Mouse (Mus musculus) midbrain, embryonic 15.5 days (tissue): ENCODE results near the gene Add3. TPM values are rescaled to one million over a fixed set of nuclear protein-coding genes. Genes with fewer than 3 reads are reported as not detected.

Source experiments
- ATAC-seq: fragments of 200-750 bp; cut with Nextera tagmentation; replicated peaks from 2 replicates; pipeline ENCODE4 v1.8.0; 2017; ENCODE audit warnings: moderate TSS enrichment
- H3K27ac ChIP-seq: fragments of 300-500 bp; sonication (generic); 2 replicates; pipeline ENCODE4 v1.5.1; 2015; ENCODE audit warnings: mild to moderate bottlenecking, inconsistent platforms
- H3K27me3 ChIP-seq: fragments of 300-500 bp; sonication (generic); replicated peaks from 2 replicates; pipeline ENCODE4 v1.6.1; 2015; ENCODE audit warnings: inconsistent platforms
- H3K36me3 ChIP-seq: fragments of 300-500 bp; sonication (generic); replicated peaks from 2 replicates; pipeline ENCODE4 v1.6.1; 2015; ENCODE audit warnings: inconsistent platforms
- H3K4me1 ChIP-seq: fragments of 300-500 bp; sonication (generic); 2 replicates; pipeline ENCODE4 v1.6.1; 2015; ENCODE audit warnings: inconsistent platforms
- H3K4me2 ChIP-seq: fragments of 300-500 bp; sonication (generic); 2 replicates; pipeline ENCODE4 v1.6.1; 2015; ENCODE audit warnings: inconsistent platforms, mild to moderate bottlenecking, moderate library complexity
- H3K4me3 ChIP-seq: fragments of 300-500 bp; sonication (generic); 2 replicates; pipeline ENCODE4 v1.5.1; 2015; ENCODE audit warnings: mild to moderate bottlenecking, inconsistent platforms
- H3K9ac ChIP-seq: fragments of 300-500 bp; sonication (generic); 2 replicates; pipeline ENCODE4 v1.6.1; 2015; ENCODE audit warnings: mild to moderate bottlenecking, inconsistent platforms
- H3K9me3 ChIP-seq: fragments of 300-500 bp; sonication (generic); 2 replicates; pipeline ENCODE4 v1.6.1; 2016; ENCODE audit warnings: inconsistent platforms
- WGBS: fragments of 180-500 bp; shearing (Covaris S2); methylation state at CpG from one replicate; pipeline ENCODE4 v1.1.7; 2015; ENCODE audit warnings: mixed read lengths; 5-methylcytosine and 5-hydroxymethylcytosine counted together
- polyA plus RNA-seq: library from polyadenylated mRNA; unstranded; fragments of >200 nt; fragmentation: Nextera tagmentation; extraction: Ambion mirVana; gene quantifications from 2 replicates; pipeline ENCODE4 v1.2.1, GENCODE M21; 2015

The Add3 gene
- polyA plus RNA-seq, 1 experiment from 2014 or later = 30.2 TPM

DNA sequence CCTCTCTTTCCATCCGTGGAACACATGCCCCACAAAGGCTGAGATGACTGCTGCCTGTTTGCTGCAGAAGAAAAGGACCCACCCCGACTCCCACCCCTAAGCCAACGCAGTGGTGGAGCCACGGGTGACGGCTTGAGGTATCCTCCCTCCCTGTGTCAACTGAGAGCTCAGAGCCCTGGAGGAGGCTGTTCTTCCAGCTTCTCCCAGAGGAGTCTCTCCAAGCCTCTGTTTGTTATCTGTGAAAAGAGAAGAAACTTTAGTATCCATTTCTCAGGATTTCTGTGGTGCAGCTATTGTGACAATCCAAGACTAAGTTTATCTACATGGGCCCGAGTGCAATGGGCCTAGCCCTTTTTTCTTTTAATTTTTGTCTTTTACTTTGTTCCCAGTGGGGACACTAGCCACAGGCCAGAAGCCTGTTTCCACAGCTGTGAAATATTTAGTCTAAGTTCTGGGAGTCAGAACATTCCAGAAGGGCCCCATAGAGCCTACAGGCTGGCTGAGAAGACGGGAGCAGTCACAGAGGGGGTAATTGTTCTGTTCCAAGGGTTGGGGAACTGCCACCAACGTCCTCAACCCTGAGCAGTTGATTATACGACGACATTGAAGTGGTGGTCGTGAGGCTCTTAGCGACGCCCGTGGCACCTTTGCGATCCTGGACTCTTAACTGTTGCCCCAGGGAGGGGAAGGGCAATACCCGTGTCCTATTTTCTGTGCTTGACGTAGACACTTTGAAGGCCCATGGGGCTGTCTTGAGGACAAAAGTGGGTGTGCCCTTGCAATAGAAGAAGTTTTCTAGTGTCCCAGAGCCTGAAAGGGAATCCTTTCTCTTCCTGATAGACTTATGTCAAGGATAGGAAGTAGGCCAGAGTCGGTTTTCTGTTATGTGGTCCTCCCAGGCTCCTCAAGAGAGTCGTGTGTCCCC, 138.5 kb downstream of the Add3 start:
- no peak overlapping the region for H3K9ac ChIP-seq
- no peak overlapping the region for H3K4me2 ChIP-seq
- H3K27ac ChIP-seq = no peak overlapping the region
- no peak overlapping the region for H3K4me3 ChIP-seq
- H3K27me3 ChIP-seq = no peaks in the 10 kb centered on the region
- peaks cover 6% of the 10 kb centered on the region; the same call in 1 of the 2 replicates for H3K4me1 ChIP-seq
- 76% methylated on average over 19 of the region's 19 CpGs for WGBS
- no peaks in the 10 kb centered on the region for H3K9me3 ChIP-seq
- no peak for ATAC-seq
- H3K36me3 ChIP-seq = no peaks in the 10 kb centered on the region

DNA sequence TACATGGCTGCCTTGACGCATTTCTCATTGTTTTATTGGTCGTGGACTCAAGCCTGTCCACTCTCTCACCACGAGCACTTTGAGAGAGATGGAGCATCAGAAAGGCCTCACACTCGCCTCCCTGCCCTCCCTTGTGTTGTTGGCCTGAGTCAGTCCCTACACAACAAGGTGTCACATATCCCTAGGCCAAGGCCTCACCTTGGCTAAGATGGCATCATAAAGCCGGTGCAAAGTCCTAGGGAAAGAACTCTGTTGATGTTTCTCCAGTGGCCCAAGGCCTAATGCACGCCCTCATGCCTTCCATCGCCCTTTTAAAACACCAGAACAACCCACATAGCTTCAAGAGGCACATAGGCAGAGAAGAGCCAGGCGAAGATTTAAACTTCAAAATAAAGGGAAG, 140.0 kb downstream of the Add3 start:
- WGBS = 86% methylated on average over 8 of the region's 8 CpGs
- ATAC-seq = no peak
- no peaks in the 10 kb centered on the region for H3K36me3 ChIP-seq
- no peaks in the 10 kb centered on the region for H3K9me3 ChIP-seq
- H3K4me3 ChIP-seq = no peak overlapping the region
- H3K4me1 ChIP-seq = peaks cover 17% of the 10 kb centered on the region
- no peak overlapping the region for H3K27ac ChIP-seq
- H3K4me2 ChIP-seq = no peak overlapping the region
- H3K9ac ChIP-seq = no peak overlapping the region
- no peaks in the 10 kb centered on the region for H3K27me3 ChIP-seq

DNA sequence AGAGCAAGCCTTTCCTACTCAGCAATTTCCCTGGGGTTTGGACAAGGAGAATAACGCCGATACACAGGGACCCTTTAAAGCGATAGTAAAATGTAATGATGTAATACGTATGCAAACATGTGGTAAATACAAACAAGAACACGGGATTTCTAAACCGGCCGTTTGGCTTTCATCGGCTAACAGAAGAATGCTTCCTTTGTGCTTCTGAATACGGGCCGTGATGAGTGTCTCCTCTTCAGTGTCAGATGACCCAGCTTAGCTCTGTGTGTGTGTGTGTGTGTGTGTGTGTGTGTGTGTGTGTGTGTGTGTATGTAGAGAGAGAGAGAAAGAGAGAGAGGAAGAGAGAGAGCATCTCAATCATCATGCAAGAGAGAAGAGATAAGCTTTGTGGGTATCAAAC, 142.3 kb downstream of the Add3 start:
- Histone ChIP-seq H3K4me2 (no peak overlapping the region), H3K9me3 (no peaks in the 10 kb centered on the region), H3K9ac (no peak overlapping the region), H3K27ac (no peak overlapping the region), H3K4me3 (no peak overlapping the region), H3K27me3 (no peaks in the 10 kb centered on the region), H3K4me1 (peaks cover 17% of the 10 kb centered on the region), H3K36me3 (no peaks in the 10 kb centered on the region)
- no peak for ATAC-seq
- WGBS = 46% methylated on average over 10 of the region's 10 CpGs

DNA sequence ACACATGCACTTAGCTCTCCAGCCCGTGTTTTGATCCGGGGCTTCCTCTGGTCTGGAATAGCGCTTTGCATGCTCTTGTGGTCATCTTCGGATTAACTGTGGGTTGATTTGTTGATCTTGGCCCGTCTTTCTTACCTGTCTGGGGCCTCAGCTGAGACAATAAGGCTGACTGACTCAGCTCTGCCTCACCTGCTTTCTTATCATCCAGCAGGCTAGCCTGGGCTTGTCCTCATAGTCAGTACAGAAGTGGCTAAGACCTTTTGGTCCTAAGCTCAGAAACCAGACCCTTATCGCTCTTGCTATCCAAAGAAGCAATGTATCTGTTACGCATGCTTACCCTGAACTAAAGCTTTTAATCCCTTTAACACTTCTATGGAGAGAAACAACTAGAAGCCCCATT, 143.5 kb downstream of the Add3 start:
- no peak overlapping the region for H3K4me3 ChIP-seq
- no peak overlapping the region for H3K9ac ChIP-seq
- WGBS = 74% methylated on average over 7 of the region's 7 CpGs
- H3K27ac ChIP-seq = no peak overlapping the region
- H3K4me1 ChIP-seq = peaks cover 17% of the 10 kb centered on the region
- H3K9me3 ChIP-seq = no peaks in the 10 kb centered on the region
- ATAC-seq = no peak
- H3K36me3 ChIP-seq = no peaks in the 10 kb centered on the region
- no peak overlapping the region for H3K4me2 ChIP-seq
- H3K27me3 ChIP-seq = no peaks in the 10 kb centered on the region

DNA sequence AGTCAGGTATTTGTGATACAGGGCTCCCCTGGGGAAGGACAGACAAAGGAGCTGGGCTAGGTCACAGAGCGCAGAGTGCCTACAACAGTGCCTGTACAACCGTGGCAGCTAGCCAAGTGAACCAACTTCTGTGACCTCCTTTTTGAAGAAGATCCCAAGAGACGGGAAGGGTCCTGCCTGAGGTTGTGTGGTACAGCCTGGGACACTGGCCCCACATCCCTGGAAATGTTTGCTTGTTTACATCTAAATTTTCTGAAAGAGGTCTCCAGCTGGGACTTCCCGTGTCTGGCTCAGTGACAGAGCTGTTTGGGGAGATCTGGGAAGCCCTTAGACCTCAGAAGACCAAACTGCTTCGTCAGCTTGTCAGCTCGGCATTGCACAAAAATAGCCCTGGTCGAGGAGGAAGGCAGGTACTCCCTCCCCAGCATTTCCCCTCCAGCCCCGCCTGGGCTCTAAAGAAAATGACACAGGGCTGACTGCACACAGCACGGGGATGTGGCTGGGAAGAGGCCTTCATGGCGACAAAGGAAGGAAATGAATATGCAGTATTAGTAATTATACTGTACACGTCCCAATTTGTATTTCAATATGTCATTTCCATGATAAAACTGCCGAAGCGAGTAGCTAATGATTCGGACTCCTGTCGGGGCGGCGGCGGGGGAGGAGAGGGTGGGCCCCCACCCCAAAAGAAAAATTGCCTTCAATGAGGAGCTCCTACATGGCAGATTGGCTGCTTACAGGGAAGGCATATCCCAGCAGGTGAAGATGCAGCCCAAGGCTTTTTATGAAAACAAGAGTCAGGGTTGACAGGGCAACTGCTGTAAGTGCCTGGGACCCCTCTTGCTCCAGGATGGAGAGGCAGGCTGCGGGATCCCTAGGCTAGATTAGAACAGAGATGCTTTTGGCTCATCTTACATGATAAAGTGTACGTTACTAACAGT, 144.3 kb downstream of the Add3 start:
- no peak overlapping the region for H3K4me3 ChIP-seq
- ATAC-seq = 0 out of 2 replicates have a peak, but pooled peaks have one; percentile 62
- H3K9ac ChIP-seq = no peak overlapping the region
- no peaks in the 10 kb centered on the region for H3K27me3 ChIP-seq
- peaks cover 17% of the 10 kb centered on the region for H3K4me1 ChIP-seq
- H3K9me3 ChIP-seq = no peaks in the 10 kb centered on the region
- peak overlapping the region; percentile 10; the same call in 1 of the 2 replicates for H3K4me2 ChIP-seq
- 24% methylated on average over 20 of the region's 20 CpGs for WGBS
- H3K36me3 ChIP-seq = no peaks in the 10 kb centered on the region
- H3K27ac ChIP-seq = peak overlapping the region; percentile 34

DNA sequence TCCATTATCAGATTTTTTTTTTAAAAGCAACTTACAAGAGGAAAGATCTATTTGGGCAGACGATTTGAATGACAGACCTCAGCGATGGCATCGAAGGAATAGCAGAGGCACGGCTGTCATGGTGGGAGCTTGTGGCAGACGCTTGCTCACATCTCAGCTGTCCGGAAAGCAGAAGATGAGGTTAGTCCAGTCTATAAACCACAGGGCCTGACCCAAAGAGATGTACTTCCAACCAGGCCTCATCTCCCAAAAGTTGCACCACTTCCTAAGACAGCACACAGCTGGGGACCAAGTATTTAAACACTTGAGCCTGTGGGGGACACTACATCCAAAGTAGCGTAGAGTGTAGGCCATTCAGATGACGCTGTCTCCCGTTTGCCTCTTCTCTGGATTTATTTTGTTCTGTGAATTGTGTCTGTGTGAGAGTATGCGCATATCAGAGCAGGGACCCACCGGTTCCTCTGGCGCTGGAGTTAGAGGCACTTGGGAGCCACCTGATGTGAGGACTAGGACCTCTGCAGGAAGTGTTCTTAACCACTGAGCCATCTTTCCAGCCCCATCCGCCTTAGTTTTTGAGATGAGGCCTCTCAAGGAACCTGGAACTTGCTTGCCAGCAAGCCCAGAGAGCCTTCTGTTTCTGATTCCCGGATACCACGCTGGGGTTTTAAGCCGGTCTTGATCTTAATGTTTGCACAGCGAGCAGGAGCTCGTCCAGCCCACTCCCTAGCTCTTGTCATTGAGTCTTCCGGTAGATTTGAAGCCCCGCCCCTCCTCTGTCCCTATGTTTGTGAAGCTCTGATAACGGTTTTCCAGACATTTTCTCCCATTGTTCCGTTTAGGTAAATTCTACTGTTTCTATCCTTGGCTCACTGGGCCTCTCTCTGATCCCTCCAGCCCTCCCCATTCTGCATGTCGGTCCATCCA, 156.3 kb downstream of the Add3 start:
- Histone ChIP-seq H3K4me1 (no peaks in the 10 kb centered on the region), H3K27ac (no peak overlapping the region), H3K4me3 (no peak overlapping the region), H3K9me3 (no peaks in the 10 kb centered on the region), H3K4me2 (no peak overlapping the region), H3K36me3 (no peaks in the 10 kb centered on the region), H3K9ac (no peak overlapping the region), H3K27me3 (no peaks in the 10 kb centered on the region)
- no peak for ATAC-seq
- WGBS = 68% methylated on average over 23 of the region's 23 CpGs

Other genes starting within 250 kb of the Add3 start
- 124 and 125 TPM in 2 replicates for gene Xpnpep1, start 100.2 kb upstream of the Add3 start, polyA plus RNA-seq
- gene Mxi1, start 170.1 kb downstream of the Add3 start, polyA plus RNA-seq = 49.6 and 53.3 TPM in 2 replicates
- 7.7 TPM in 1 of 2 replicates, not detected in the other for gene Gm10197, start 231.3 kb downstream of the Add3 start, polyA plus RNA-seq